Mouse (Mus musculus) thymus, adult 2 months (tissue): ENCODE measurements around the gene Rlbp1.

Source experiments
- CTCF ChIP-seq: fragments of 200-500 bp; IDR thresholded peaks from 2 replicates; pipeline ENCODE4 v1.5.1; 2012; ENCODE audit warnings: mild to moderate bottlenecking, control low read depth, low read length, moderate library complexity, borderline replicate concordance; ENCODE audit not compliant: control insufficient read depth, poor library complexity, insufficient read depth; ENCODE audit errors: extremely low read depth
- POLR2A ChIP-seq: fragments of 200-500 bp; IDR thresholded peaks from 2 replicates; pipeline ENCODE4 v1.6.1; 2012; ENCODE audit warnings: mild to moderate bottlenecking, low read length, control low read depth, moderate library complexity; ENCODE audit not compliant: control insufficient read depth, poor library complexity, insufficient read depth; ENCODE audit errors: extremely low read depth

DNA sequence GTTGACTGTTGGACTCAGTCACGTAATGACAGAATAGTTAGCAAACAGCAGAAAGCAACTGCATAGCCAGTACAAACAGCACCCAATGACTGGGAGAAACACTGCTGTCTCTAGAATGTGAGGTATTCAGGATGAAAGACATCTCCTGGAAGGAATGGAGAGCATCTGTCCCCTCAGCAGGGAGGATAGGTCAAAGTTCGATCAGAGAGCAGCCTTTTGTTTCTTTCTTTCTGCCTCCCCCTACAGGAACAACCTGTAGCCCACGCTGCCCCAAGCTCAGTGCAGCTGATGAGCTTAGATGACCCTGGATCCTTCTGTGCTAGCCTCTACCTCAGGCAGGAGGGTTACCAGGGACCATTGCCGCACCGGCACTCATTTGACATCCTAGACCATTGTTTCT lies 41.4 kb upstream of the Rlbp1 start:
- no peak for TF ChIP-seq CTCF
- no peak for TF ChIP-seq POLR2A
